8 mouse cellular contexts compared by ENCODE assay signal in the genomic region with DNA sequence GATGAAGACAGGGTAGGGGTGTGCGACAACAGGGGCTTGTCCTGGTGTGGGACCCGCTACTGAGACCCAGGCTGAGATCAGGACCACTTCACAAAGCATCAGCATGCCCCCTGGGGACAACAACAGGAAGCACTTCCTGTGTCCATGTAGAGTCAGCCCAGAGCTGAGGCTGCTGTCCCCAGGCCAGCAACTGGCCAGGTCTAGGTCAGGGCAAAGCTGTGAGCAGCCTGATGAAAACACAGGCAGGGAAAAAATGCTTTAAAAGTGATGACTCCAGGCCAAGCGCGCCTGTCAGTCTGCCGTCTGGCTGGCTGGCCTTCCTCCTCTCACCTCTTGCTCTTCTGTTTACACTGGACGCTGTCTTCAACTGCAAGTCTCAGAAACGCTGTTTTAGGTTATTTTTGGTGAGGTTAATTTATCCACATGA. TPM values are rescaled to one million over a fixed set of nuclear protein-coding genes. Genes with fewer than 3 reads are reported as not detected.
DNase-seq lines count a peak whose midpoint lies in the region; ATAC-seq and TF ChIP-seq lines count a peak whose summit lies in the region.

No protein-coding gene starts in this region.

- H3K9me3 ChIP-seq in midbrain, embryonic 10.5 days (replicated peaks), result no peaks in the 10 kb centered on the region
- no peaks in the 10 kb centered on the region for H3K9me3 ChIP-seq in midbrain, embryonic 14.5 days (ENCODE audit: control insufficient read depth, low read length)
- H3K9me3 ChIP-seq in heart, embryonic 10.5 days, result no peaks in the 10 kb centered on the region

- peaks cover 67% of the 10 kb centered on the region for H3K36me3 ChIP-seq in midbrain, embryonic 10.5 days
- H3K36me3 ChIP-seq in midbrain, embryonic 14.5 days (ENCODE audit: control insufficient read depth, insufficient read depth, low read length), result peaks cover 20% of the 10 kb centered on the region
- H3K36me3 ChIP-seq in heart, embryonic 10.5 days, result peaks cover 27% of the 10 kb centered on the region
- H3K36me3 ChIP-seq in small intestine, adult 2 months (ENCODE audit: control insufficient read depth, insufficient read depth, low read length), result peaks cover 12% of the 10 kb centered on the region

- H3K4me2 ChIP-seq in midbrain, embryonic 14.5 days (ENCODE audit: low read length), result no peak overlapping the region

- DNase-seq in midbrain, embryonic 10.5 days (ENCODE audit: low spot score), result no peak
- DNase-seq in midbrain, embryonic 14.5 days, result no peak
- DNase-seq in heart, embryonic 10.5 days (ENCODE audit: low spot score), result no peak
- peak; percentile 81 for DNase-seq in kidney, postnatal 14 days
- DNase-seq in thymus, postnatal 25 days, result no peak
- DNase-seq in B cell, adult 2 months, result no peak
- no peak for DNase-seq in gastrocnemius, postnatal 14 days

- intact Hi-C loops in gastrocnemius, postnatal 14 days (cut with DNase I; ENCODE audit: low total_unique reads), result no loop called here

- peaks cover 12% of the 10 kb centered on the region for H3K4me1 ChIP-seq in midbrain, embryonic 10.5 days
- H3K4me1 ChIP-seq in midbrain, embryonic 14.5 days (ENCODE audit: control insufficient read depth, insufficient read depth, low read length), result no peaks in the 10 kb centered on the region; the same call in 1 of the 2 replicates
- H3K4me1 ChIP-seq in heart, embryonic 10.5 days, result peaks cover 61% of the 10 kb centered on the region
- H3K4me1 ChIP-seq in small intestine, adult 2 months (ENCODE audit: control insufficient read depth, insufficient read depth, insufficient read length, low read length), result peaks cover 14% of the 10 kb centered on the region

- H3K9ac ChIP-seq in midbrain, embryonic 14.5 days (replicated peaks; ENCODE audit: low read length), result no peak overlapping the region

- WGBS in midbrain, embryonic 10.5 days, result 80% methylated on average over 7 of the region's 7 CpGs
- 80% methylated on average over 7 of the region's 7 CpGs for WGBS in midbrain, embryonic 14.5 days
- WGBS in heart, embryonic 10.5 days, result 54% methylated on average over 7 of the region's 7 CpGs
- WGBS in small intestine, adult 2 months, result 72% methylated on average over 7 of the region's 7 CpGs

- no peak overlapping the region for H3K4me3 ChIP-seq in midbrain, embryonic 10.5 days
- H3K4me3 ChIP-seq in midbrain, embryonic 14.5 days (replicated peaks; ENCODE audit: low read depth, low read length), result no peak overlapping the region
- no peak overlapping the region for H3K4me3 ChIP-seq in heart, embryonic 10.5 days
- no peak overlapping the region for H3K4me3 ChIP-seq in small intestine, adult 2 months (ENCODE audit: low read depth, low read length)

- no peaks in the 10 kb centered on the region for H3K27me3 ChIP-seq in midbrain, embryonic 10.5 days (ENCODE audit: low read depth, poor library complexity, severe bottlenecking)
- H3K27me3 ChIP-seq in midbrain, embryonic 14.5 days (ENCODE audit: control insufficient read depth, insufficient read depth, low read length), result no peaks in the 10 kb centered on the region
- no peaks in the 10 kb centered on the region for H3K27me3 ChIP-seq in heart, embryonic 10.5 days (ENCODE audit: insufficient read depth, poor library complexity, severe bottlenecking)
- H3K27me3 ChIP-seq in small intestine, adult 2 months (ENCODE audit: control insufficient read depth, insufficient read depth, low read length), result no peaks in the 10 kb centered on the region

- 0 out of 2 replicates have a peak overlapping the region, but pooled peaks have one; percentile 23 for H3K27ac ChIP-seq in midbrain, embryonic 10.5 days (replicated peaks)
- H3K27ac ChIP-seq in midbrain, embryonic 14.5 days (replicated peaks; ENCODE audit: low read depth, low read length), result no peak overlapping the region
- H3K27ac ChIP-seq in heart, embryonic 10.5 days, result peak overlapping the region; percentile 12
- peak overlapping the region; percentile 19; the same call in 1 of the 2 replicates for H3K27ac ChIP-seq in small intestine, adult 2 months (ENCODE audit: insufficient read depth, low read depth, low read length)

- ATAC-seq in midbrain, embryonic 14.5 days (ENCODE audit: low FRiP score, low TSS enrichment), result no peak

- TF ChIP-seq CTCF in small intestine, adult 2 months (IDR thresholded peaks at IDR 0.05; ENCODE audit: extremely low read depth, insufficient read length, insufficient replicate concordance, low read depth, low read length), result no peak

- no peak for TF ChIP-seq POLR2A in small intestine, adult 2 months (IDR thresholded peaks at IDR 0.05; ENCODE audit: low read depth, low read length)

RNA-seq across cellular contexts. Expression of a gene that starts 21.0 kb away (rescaled TPM):
- polyA plus RNA-seq in midbrain, embryonic 10.5 days (2016; fragmentation: Nextera tagmentation; extraction: Ambion mirVana), result 14.9 and 18.6 TPM in 2 replicates
- 39.0 and 43.4 TPM in 2 replicates for polyA plus RNA-seq in midbrain, embryonic 14.5 days (2014; fragmentation: Nextera tagmentation; extraction: Ambion mirVana)
- 7.8 and 10.9 TPM in 2 replicates for polyA plus RNA-seq in heart, embryonic 10.5 days (2016; fragmentation: Nextera tagmentation; extraction: Ambion mirVana)
- 15.3 and 31.3 TPM in 2 replicates for polyA plus RNA-seq in small intestine, adult 2 months (2012; rRNA removed)
- 10 to 100 TPM; 19.8 to 20.4 TPM for total RNA-seq in gastrocnemius, postnatal 14 days (2021)

RNA-seq across cellular contexts. Expression of a gene that starts 41.5 kb away (rescaled TPM):
- polyA plus RNA-seq in midbrain, embryonic 10.5 days (2016; fragmentation: Nextera tagmentation; extraction: Ambion mirVana), result 208 and 250 TPM in 2 replicates
- polyA plus RNA-seq in midbrain, embryonic 14.5 days (2014; fragmentation: Nextera tagmentation; extraction: Ambion mirVana), result 440 and 461 TPM in 2 replicates
- polyA plus RNA-seq in heart, embryonic 10.5 days (2016; fragmentation: Nextera tagmentation; extraction: Ambion mirVana), result 167 and 170 TPM in 2 replicates
- 50.7 and 82.2 TPM in 2 replicates for polyA plus RNA-seq in small intestine, adult 2 months (2012; rRNA removed)
- total RNA-seq in gastrocnemius, postnatal 14 days (2021), result 100 to 1,000 TPM; 102 to 136 TPM

RNA-seq across cellular contexts. Expression of a gene that starts 53.1 kb away (rescaled TPM):
- 14.8 TPM in 2 replicates for polyA plus RNA-seq in midbrain, embryonic 10.5 days (2016; fragmentation: Nextera tagmentation; extraction: Ambion mirVana)
- polyA plus RNA-seq in midbrain, embryonic 14.5 days (2014; fragmentation: Nextera tagmentation; extraction: Ambion mirVana), result 26.7 and 33.5 TPM in 2 replicates
- 10.9 and 17.0 TPM in 2 replicates for polyA plus RNA-seq in heart, embryonic 10.5 days (2016; fragmentation: Nextera tagmentation; extraction: Ambion mirVana)
- 24.9 and 30.3 TPM in 2 replicates for polyA plus RNA-seq in small intestine, adult 2 months (2012; rRNA removed)
- total RNA-seq in gastrocnemius, postnatal 14 days (2021), result 10 to 100 TPM; 75.2 to 89.8 TPM
